Mouse (Mus musculus): ENCODE results near the gene Upf3b. TPM values are rescaled to one million over a fixed set of nuclear protein-coding genes. Genes with fewer than 3 reads are reported as not detected.
A peak's percentile ranks its signal among the peaks of the same experiment; 100 is the strongest.

Gene Upf3b
- polyA plus RNA-seq, 1 experiment, result 40.1 TPM

- 86% methylated on average over 5 of the region's 5 CpGs for WGBS
- TF ChIP-seq POLR2A (IDR thresholded peaks at IDR 0.05; ENCODE audit: borderline replicate concordance, insufficient read depth, low read length) (no peak), CTCF (IDR thresholded peaks at IDR 0.05; ENCODE audit: borderline replicate concordance, insufficient read depth, low read depth, low read length) (no peak)
- no peak overlapping the region for H3K4me3 ChIP-seq (replicated peaks; ENCODE audit: insufficient read depth, low read depth, low read length)
- DNase-seq, result no peak
- H3K27me3 ChIP-seq (ENCODE audit: control insufficient read depth, insufficient read depth, low read length), result no peaks in the 10 kb centered on the region
- no peak overlapping the region for H3K27ac ChIP-seq (ENCODE audit: insufficient read depth, low read length)
- H3K4me1 ChIP-seq (ENCODE audit: control insufficient read depth, insufficient read depth, low read length), result no peaks in the 10 kb centered on the region
Measured at GRCm38 (mm10) chrX:37068766-37069165, 41.4 kb downstream of the Upf3b start.

GRCm38 (mm10) chrX:37067299-37067698 lies 42.8 kb downstream of the Upf3b start:
- no peaks in the 10 kb centered on the region for H3K27me3 ChIP-seq (ENCODE audit: control insufficient read depth, insufficient read depth, low read length)
- DNase-seq, result no peak
- TF ChIP-seq POLR2A (IDR thresholded peaks at IDR 0.05; ENCODE audit: borderline replicate concordance, insufficient read depth, low read length) (no peak), CTCF (IDR thresholded peaks at IDR 0.05; ENCODE audit: borderline replicate concordance, insufficient read depth, low read depth, low read length) (no peak)
- no peak overlapping the region for H3K4me3 ChIP-seq (replicated peaks; ENCODE audit: insufficient read depth, low read depth, low read length)
- H3K4me1 ChIP-seq (ENCODE audit: control insufficient read depth, insufficient read depth, low read length), result no peaks in the 10 kb centered on the region
- 81% methylated on average over 3 of the region's 3 CpGs for WGBS
- H3K27ac ChIP-seq (ENCODE audit: insufficient read depth, low read length), result no peak overlapping the region

GRCm38 (mm10) chrX:37063902-37064301 lies 46.2 kb downstream of the Upf3b start:
- DNase-seq, result no peak
- 90% methylated on average over 9 of the region's 9 CpGs for WGBS
- H3K4me1 ChIP-seq (ENCODE audit: control insufficient read depth, insufficient read depth, low read length), result no peaks in the 10 kb centered on the region
- no peak overlapping the region for H3K4me3 ChIP-seq (replicated peaks; ENCODE audit: insufficient read depth, low read depth, low read length)
- TF ChIP-seq CTCF (IDR thresholded peaks at IDR 0.05; ENCODE audit: borderline replicate concordance, insufficient read depth, low read depth, low read length) (no peak), POLR2A (IDR thresholded peaks at IDR 0.05; ENCODE audit: borderline replicate concordance, insufficient read depth, low read length) (no peak)
- no peak overlapping the region for H3K27ac ChIP-seq (ENCODE audit: insufficient read depth, low read length)
- no peaks in the 10 kb centered on the region for H3K27me3 ChIP-seq (ENCODE audit: control insufficient read depth, insufficient read depth, low read length)

- Histone ChIP-seq H3K27ac (ENCODE audit: insufficient read depth, low read length) (no peak overlapping the region), H3K27me3 (ENCODE audit: control insufficient read depth, insufficient read depth, low read length) (no peaks in the 10 kb centered on the region; the same call in 1 of the 2 replicates), H3K4me3 (replicated peaks; ENCODE audit: insufficient read depth, low read depth, low read length) (peak overlapping the region; percentile 28), H3K4me1 (ENCODE audit: control insufficient read depth, insufficient read depth, low read length) (peaks cover 2% of the 10 kb centered on the region; the same call in 1 of the 2 replicates)
- no peak for TF ChIP-seq POLR2A (IDR thresholded peaks at IDR 0.05; ENCODE audit: borderline replicate concordance, insufficient read depth, low read length)
- WGBS, result 5% methylated on average over 70 of the region's 70 CpGs
- DNase-seq, result peak in 1 of 2 experiments; percentile 15
Measured at GRCm38 (mm10) chrX:37048890-37049823, 61.0 kb downstream of the Upf3b start.

- TF ChIP-seq POLR2A (IDR thresholded peaks at IDR 0.05; ENCODE audit: borderline replicate concordance, insufficient read depth, low read length), result no peak
- TF ChIP-seq CTCF (IDR thresholded peaks at IDR 0.05; ENCODE audit: borderline replicate concordance, insufficient read depth, low read depth, low read length), result no peak
- H3K4me1 ChIP-seq (ENCODE audit: control insufficient read depth, insufficient read depth, low read length), result peaks cover 2% of the 10 kb centered on the region; the same call in 1 of the 2 replicates
- H3K4me3 ChIP-seq (replicated peaks; ENCODE audit: insufficient read depth, low read depth, low read length), result peak within 1 kb of the TSS; percentile 28
- H3K27ac ChIP-seq (ENCODE audit: insufficient read depth, low read length), result no peak within 1 kb of the TSS
- WGBS, result 8% methylated on average over 36 of the region's 38 CpGs
- H3K27me3 ChIP-seq (ENCODE audit: control insufficient read depth, insufficient read depth, low read length), result no peaks in the 10 kb centered on the region; the same call in 1 of the 2 replicates
- peak in 1 of 2 experiments; percentile 5 for DNase-seq
Measured at GRCm38 (mm10) chrX:37048066-37048889, 61.8 kb downstream of the Upf3b start, which contains the start of gene Sowahd. TSS of gene Sowahd (plus strand) at chrX:37048845.

- Histone ChIP-seq H3K4me1 (ENCODE audit: control insufficient read depth, insufficient read depth, low read length) (no peaks in the 10 kb centered on the region), H3K27me3 (ENCODE audit: control insufficient read depth, insufficient read depth, low read length) (no peaks in the 10 kb centered on the region), H3K27ac (ENCODE audit: insufficient read depth, low read length) (no peak overlapping the region), H3K4me3 (replicated peaks; ENCODE audit: insufficient read depth, low read depth, low read length) (no peak overlapping the region)
- DNase-seq, result peak; percentile 27 to 60
- WGBS, result 12% methylated on average over 9 of the region's 9 CpGs
- peak; percentile 60; the same call in 1 of the 2 replicates for TF ChIP-seq CTCF (IDR thresholded peaks at IDR 0.05; ENCODE audit: borderline replicate concordance, insufficient read depth, low read depth, low read length)
- no peak for TF ChIP-seq POLR2A (IDR thresholded peaks at IDR 0.05; ENCODE audit: borderline replicate concordance, insufficient read depth, low read length)
Measured at GRCm38 (mm10) chrX:37042726-37043125, 67.4 kb downstream of the Upf3b start.

Other genes with a start within 250 kb of the Upf3b start
- gene Ube2a, start 236.4 kb downstream of the Upf3b start, polyA plus RNA-seq (2012; rRNA removed), result 39.8 and 41.1 TPM in 2 replicates
- gene C330007P06Rik, start 236.2 kb downstream of the Upf3b start, polyA plus RNA-seq (2012; rRNA removed), result 28.8 and 30.2 TPM in 2 replicates
- gene Nkrf, start 207.4 kb downstream of the Upf3b start, polyA plus RNA-seq (2012; rRNA removed), result 21.4 and 24.3 TPM in 2 replicates
- gene Sept6, start 118.5 kb downstream of the Upf3b start, polyA plus RNA-seq (2012; rRNA removed), result 58.9 and 59.5 TPM in 2 replicates
- not detected in 2 replicates for gene Sowahd, start 61.5 kb downstream of the Upf3b start, polyA plus RNA-seq (2012; rRNA removed)
- 240 and 243 TPM in 2 replicates for gene Rpl39, start 24.9 kb downstream of the Upf3b start, polyA plus RNA-seq (2012; rRNA removed)
- 6.1 TPM in 2 replicates for gene Nkap, start 16.5 kb upstream of the Upf3b start, polyA plus RNA-seq (2012; rRNA removed)
- gene Akap14, start 58.5 kb upstream of the Upf3b start, polyA plus RNA-seq (2012; rRNA removed), result 0.05 and 0.22 TPM in 2 replicates
- 567 TPM in 2 replicates for gene Ndufa1, start 80.8 kb upstream of the Upf3b start, polyA plus RNA-seq (2012; rRNA removed)
- 8.3 and 9.5 TPM in 2 replicates for gene Rnf113a1, start 80.9 kb upstream of the Upf3b start, polyA plus RNA-seq (2012; rRNA removed)
- not detected in 2 replicates for gene Gm9, start 100.7 kb upstream of the Upf3b start, polyA plus RNA-seq (2012; rRNA removed)
- gene Rhox1, start 111.9 kb upstream of the Upf3b start, polyA plus RNA-seq (2012; rRNA removed), result not detected in 2 replicates
- gene Rhox2a, start 134.7 kb upstream of the Upf3b start, polyA plus RNA-seq (2012; rRNA removed), result not detected in 2 replicates
- not detected in 2 replicates for gene Rhox3a, start 139.6 kb upstream of the Upf3b start, polyA plus RNA-seq (2012; rRNA removed)
- gene Rhox4a, start 155.0 kb upstream of the Upf3b start, polyA plus RNA-seq (2012; rRNA removed), result not detected in 2 replicates